Mouse (Mus musculus) megakaryocyte, embryonic 14.5 days (primary cell): ENCODE results near the gene Pabpc1l.

Experiments
- FLI1 ChIP-seq: IDR thresholded peaks from 2 replicates; pipeline ENCODE4 v1.6.1; 2012; ENCODE audit warnings: low read length, inconsistent platforms, mixed read lengths
- GATA1 ChIP-seq: IDR thresholded peaks from 3 replicates; pipeline ENCODE4 v1.6.1; 2012; ENCODE audit warnings: mixed read lengths, low read length, inconsistent platforms, borderline replicate concordance

- no peak for TF ChIP-seq GATA1
- no peak for TF ChIP-seq FLI1
Measured at GRCm38 (mm10) chr2:163994654-163994976, 30.6 kb upstream of the Pabpc1l start, which contains the start of gene Ywhab.
